Mouse (Mus musculus): ENCODE data around the gene Hcar1.

DNA sequence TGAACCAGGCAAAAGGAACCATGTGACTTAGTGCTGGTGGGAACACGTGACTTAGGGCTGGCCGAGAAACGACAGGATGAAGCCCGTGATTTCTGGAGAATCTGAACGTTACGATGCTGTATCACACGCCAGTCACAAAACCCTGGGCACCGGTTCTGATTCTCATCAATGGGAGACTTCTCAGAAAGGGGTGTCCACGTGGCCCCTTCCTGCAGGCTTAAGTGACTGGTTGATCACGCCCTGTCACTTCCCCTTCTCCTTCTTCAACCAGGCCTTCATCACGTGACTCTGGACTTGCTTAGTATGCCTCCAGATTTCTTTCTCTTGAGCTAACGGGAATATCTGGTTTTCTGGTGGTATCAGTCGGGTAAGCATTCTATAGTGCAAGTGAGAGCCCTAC is 17.5 kb upstream of the Hcar1 start:
- TF ChIP-seq CTCF (IDR thresholded peaks at IDR 0.05; ENCODE audit: borderline replicate concordance, insufficient read depth, low read depth, low read length) (no peak), POLR2A (IDR thresholded peaks at IDR 0.05; ENCODE audit: borderline replicate concordance, insufficient read depth, low read length) (no peak)
